Mouse (Mus musculus): ENCODE measurements around the gene Nrn1l.
A peak's percentile ranks its signal among the peaks of the same experiment; 100 is the strongest.

Nrn1l gene

GRCm38 (mm10) chr8:105892432-105892831 lies 935 bp upstream of the Nrn1l start:
- DNase-seq = peak; percentile 22 to 39

- DNase-seq = no peak
These were observed 4.6 kb downstream of the Nrn1l start for GRCm38 (mm10) chr8:105897801-105898480.

- DNase-seq = peak; percentile 90 to 93
These were observed 7.0 kb downstream of the Nrn1l start, which contains the start of gene Pskh1 for GRCm38 (mm10) chr8:105900180-105900940. Gene Pskh1, plus strand, starts transcription at chr8:105900441.

GRCm38 (mm10) chr8:105900941-105901616 lies 7.7 kb downstream of the Nrn1l start:
- DNase-seq = no peak

- no peak for DNase-seq
These were observed 26.0 kb downstream of the Nrn1l start for GRCm38 (mm10) chr8:105919390-105919789.

GRCm38 (mm10) chr8:105925123-105925522 lies 31.8 kb downstream of the Nrn1l start:
- no peak for DNase-seq

GRCm38 (mm10) chr8:105930602-105931001 lies 37.2 kb downstream of the Nrn1l start:
- peak; percentile 84 to 90 for DNase-seq

- DNase-seq = no peak
These were observed 37.9 kb downstream of the Nrn1l start for GRCm38 (mm10) chr8:105931271-105931670.

GRCm38 (mm10) chr8:105932525-105932924 lies 39.2 kb downstream of the Nrn1l start:
- no peak for DNase-seq

- no peak for DNase-seq
These were observed 40.4 kb downstream of the Nrn1l start, which contains the start of gene Ctrl for GRCm38 (mm10) chr8:105933762-105934161. Gene Ctrl, minus strand, starts transcription at chr8:105933862.

GRCm38 (mm10) chr8:105935105-105935504 lies 41.7 kb downstream of the Nrn1l start:
- DNase-seq = no peak

GRCm38 (mm10) chr8:105935863-105936603 lies 42.7 kb downstream of the Nrn1l start:
- no peak for DNase-seq

GRCm38 (mm10) chr8:105936866-105937475 lies 43.6 kb downstream of the Nrn1l start:
- peak; percentile 70 to 78 for DNase-seq

GRCm38 (mm10) chr8:105937496-105938305 lies 44.3 kb downstream of the Nrn1l start:
- peak; percentile 58 to 59 for DNase-seq

- peak in 1 of 2 experiments; percentile 49 for DNase-seq
These were observed 44.9 kb downstream of the Nrn1l start, which contains the start of gene Psmb10 for GRCm38 (mm10) chr8:105938306-105938669. Gene Psmb10, minus strand, starts transcription at chr8:105938444.

- DNase-seq = no peak
These were observed 48.7 kb downstream of the Nrn1l start for GRCm38 (mm10) chr8:105942026-105942425.

GRCm38 (mm10) chr8:105942542-105942941 lies 49.2 kb downstream of the Nrn1l start:
- DNase-seq = no peak

GRCm38 (mm10) chr8:105943321-105943739 lies 50.0 kb downstream of the Nrn1l start, which contains the start of gene Lcat:
Gene Lcat, minus strand, starts transcription at chr8:105943382.
- no peak for DNase-seq
